Mouse (Mus musculus) spleen, adult 2 months (tissue): Measurements from ENCODE around the gene Foxl1.

Experiments used
- CTCF ChIP-seq: fragments of 200-500 bp; IDR thresholded peaks from 2 replicates; pipeline ENCODE4 v1.5.1; 2011; ENCODE audit warnings: mild to moderate bottlenecking, inconsistent platforms; ENCODE audit not compliant: insufficient read depth, insufficient read length, insufficient replicate concordance; ENCODE audit errors: extremely low read depth
- POLR2A ChIP-seq: fragments of 200-500 bp; IDR thresholded peaks from 2 replicates; pipeline ENCODE4 v1.6.1; 2011; ENCODE audit warnings: low read depth, low read length, inconsistent platforms

DNA sequence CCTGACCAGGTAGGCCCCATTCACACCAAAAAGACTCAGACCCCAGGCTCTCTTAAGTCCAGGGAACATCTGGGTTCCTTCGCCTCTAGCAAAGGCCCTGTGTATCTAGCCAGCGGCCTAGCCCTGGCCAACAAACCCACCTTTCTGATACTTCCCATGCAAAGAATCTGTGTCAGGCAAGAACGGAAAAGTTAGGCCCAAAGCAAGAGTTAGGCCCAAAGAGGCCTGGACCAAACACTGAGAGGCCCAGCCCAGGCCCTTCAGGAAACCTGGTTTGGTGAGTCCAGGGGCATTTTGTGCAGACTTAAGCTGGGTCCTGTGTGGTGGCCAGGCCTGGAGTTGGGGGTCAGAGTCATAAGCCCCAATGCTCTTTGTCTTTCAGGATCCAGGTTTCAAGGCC lies 42.2 kb upstream of the Foxl1 start:
- TF ChIP-seq POLR2A = no peak
- TF ChIP-seq CTCF = no peak
